Mouse (Mus musculus): ENCODE results near the gene Adcy7. TPM values are rescaled to one million over a fixed set of nuclear protein-coding genes. Genes with fewer than 3 reads are reported as not detected.

Gene Adcy7
- polyA plus RNA-seq, 1 experiment from 2014 or later, result 2.1 TPM

DNA sequence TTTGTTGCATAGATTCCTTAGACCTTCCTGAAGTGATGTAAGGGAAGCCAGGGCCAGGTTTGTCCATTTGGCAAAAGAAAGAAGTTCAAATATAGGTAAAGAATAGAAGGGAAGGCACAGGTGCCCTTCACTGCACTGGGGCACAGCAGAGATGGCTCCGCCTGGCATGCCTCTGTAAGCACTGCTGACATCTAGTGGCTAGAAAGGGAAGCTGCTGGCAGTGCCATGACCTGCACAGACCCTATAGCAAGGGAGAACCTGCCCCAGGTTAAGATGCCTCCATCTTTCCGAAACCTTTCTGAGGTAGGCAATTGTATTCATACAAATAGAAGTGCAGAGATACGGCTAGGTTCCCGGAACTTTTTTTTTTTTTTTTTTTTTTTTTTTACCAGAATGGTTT, 27.9 kb upstream of the Adcy7 start:
- no peak overlapping the region for H3K9ac ChIP-seq (replicated peaks; ENCODE audit: low read depth, low read length)
- peak; percentile 73; the same call in 1 of the 2 replicates for ATAC-seq
- no peak overlapping the region for H3K4me3 ChIP-seq (replicated peaks; ENCODE audit: low read length)
- H3K4me2 ChIP-seq (ENCODE audit: low read length), result no peak overlapping the region
- H3K4me1 ChIP-seq (replicated peaks; ENCODE audit: control insufficient read depth, insufficient read depth, low read length), result no peaks in the 10 kb centered on the region
- H3K36me3 ChIP-seq (ENCODE audit: control insufficient read depth, insufficient read depth), result peaks cover 7% of the 10 kb centered on the region; the same call in 1 of the 2 replicates
- no peaks in the 10 kb centered on the region for H3K27me3 ChIP-seq (replicated peaks; ENCODE audit: control insufficient read depth, insufficient read depth, low read length)
- H3K27ac ChIP-seq (ENCODE audit: low read length), result no peak overlapping the region
- 83% methylated on average over 4 of the region's 4 CpGs for WGBS
- no peaks in the 10 kb centered on the region for H3K9me3 ChIP-seq (ENCODE audit: control insufficient read depth, low read length)

DNA sequence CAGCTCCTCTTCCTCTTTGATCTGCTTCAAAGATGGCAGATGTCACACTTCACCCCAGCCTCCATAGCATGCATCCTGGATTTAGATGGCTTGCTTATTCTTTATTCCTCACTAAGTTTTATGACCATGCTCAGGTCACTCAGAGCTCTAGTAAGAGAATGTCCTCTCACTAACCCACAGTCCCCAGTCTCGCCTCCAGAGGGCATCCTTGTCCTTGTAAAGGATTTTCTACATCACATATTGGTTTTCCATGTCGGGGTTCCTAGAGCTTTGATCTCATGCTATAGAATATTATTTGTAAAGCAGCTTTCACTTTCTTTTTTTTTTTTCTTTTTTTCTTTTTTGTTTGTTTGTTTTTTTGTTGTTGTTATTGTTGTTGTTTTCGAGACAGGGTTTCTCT, 19.4 kb upstream of the Adcy7 start:
- WGBS, result 80% methylated on average over 3 of the region's 3 CpGs
- Histone ChIP-seq H3K4me2 (ENCODE audit: low read length) (no peak overlapping the region), H3K27me3 (replicated peaks; ENCODE audit: control insufficient read depth, insufficient read depth, low read length) (no peaks in the 10 kb centered on the region), H3K36me3 (ENCODE audit: control insufficient read depth, insufficient read depth) (peaks cover 10% of the 10 kb centered on the region), H3K27ac (ENCODE audit: low read length) (no peak overlapping the region), H3K9ac (replicated peaks; ENCODE audit: low read depth, low read length) (no peak overlapping the region), H3K9me3 (ENCODE audit: control insufficient read depth, low read length) (no peaks in the 10 kb centered on the region), H3K4me1 (replicated peaks; ENCODE audit: control insufficient read depth, insufficient read depth, low read length) (no peaks in the 10 kb centered on the region), H3K4me3 (replicated peaks; ENCODE audit: low read length) (no peak overlapping the region)
- ATAC-seq, result no peak

DNA sequence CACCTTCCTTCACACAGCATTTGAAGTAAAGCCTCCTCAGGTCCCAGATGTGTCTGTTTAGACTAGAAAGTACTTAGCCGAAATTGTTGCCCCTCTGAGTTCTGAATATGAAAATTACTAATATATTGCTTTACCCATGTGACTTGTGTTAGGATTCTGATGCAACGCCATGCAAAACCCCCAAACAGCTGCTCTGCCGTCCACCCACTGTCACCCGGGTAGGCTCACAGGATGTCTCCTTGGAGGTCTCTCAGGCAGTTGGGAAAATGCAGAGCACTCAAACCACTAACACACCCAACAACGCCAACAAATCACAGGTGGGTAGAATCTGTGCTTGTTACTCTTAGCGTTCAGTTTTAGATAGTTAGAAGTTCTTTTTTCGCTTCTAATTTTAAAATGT, 17.2 kb upstream of the Adcy7 start:
- Histone ChIP-seq H3K9me3 (ENCODE audit: control insufficient read depth, low read length) (no peaks in the 10 kb centered on the region), H3K27ac (ENCODE audit: low read length) (no peak overlapping the region), H3K4me1 (replicated peaks; ENCODE audit: control insufficient read depth, insufficient read depth, low read length) (no peaks in the 10 kb centered on the region), H3K9ac (replicated peaks; ENCODE audit: low read depth, low read length) (no peak overlapping the region), H3K4me2 (ENCODE audit: low read length) (no peak overlapping the region), H3K36me3 (ENCODE audit: control insufficient read depth, insufficient read depth) (peaks cover 10% of the 10 kb centered on the region), H3K4me3 (replicated peaks; ENCODE audit: low read length) (no peak overlapping the region), H3K27me3 (replicated peaks; ENCODE audit: control insufficient read depth, insufficient read depth, low read length) (no peaks in the 10 kb centered on the region)
- WGBS, result 87% methylated on average over 7 of the region's 7 CpGs
- no peak for ATAC-seq

DNA sequence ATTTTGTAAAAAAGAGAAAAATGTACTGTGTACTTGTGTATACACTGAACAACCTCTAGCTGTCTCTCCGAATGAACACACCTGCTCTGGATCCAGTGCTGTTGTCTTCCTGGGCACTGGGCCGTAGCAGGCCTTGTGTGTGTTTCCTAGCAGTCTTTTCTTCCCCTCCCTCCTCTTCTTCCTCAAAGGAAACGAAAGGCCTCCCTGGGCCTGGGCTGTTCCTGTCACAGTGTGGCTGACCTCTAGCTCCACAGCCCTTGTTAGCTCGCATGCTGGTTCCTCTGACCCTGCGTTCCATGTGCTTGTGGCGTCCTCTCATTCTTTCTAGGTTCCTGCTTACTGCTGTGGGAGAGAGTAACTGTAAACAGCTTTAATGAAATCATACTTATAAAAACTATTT, 14.2 kb upstream of the Adcy7 start:
- no peak overlapping the region for H3K27ac ChIP-seq (ENCODE audit: low read length)
- peaks cover 2% of the 10 kb centered on the region; the same call in 1 of the 2 replicates for H3K36me3 ChIP-seq (ENCODE audit: control insufficient read depth, insufficient read depth)
- no peaks in the 10 kb centered on the region for H3K4me1 ChIP-seq (replicated peaks; ENCODE audit: control insufficient read depth, insufficient read depth, low read length)
- no peak overlapping the region for H3K4me3 ChIP-seq (replicated peaks; ENCODE audit: low read length)
- H3K4me2 ChIP-seq (ENCODE audit: low read length), result no peak overlapping the region
- WGBS, result 53% methylated on average over 6 of the region's 6 CpGs
- no peak for ATAC-seq
- no peaks in the 10 kb centered on the region for H3K27me3 ChIP-seq (replicated peaks; ENCODE audit: control insufficient read depth, insufficient read depth, low read length)
- H3K9me3 ChIP-seq (ENCODE audit: control insufficient read depth, low read length), result no peaks in the 10 kb centered on the region
- H3K9ac ChIP-seq (replicated peaks; ENCODE audit: low read depth, low read length), result no peak overlapping the region

DNA sequence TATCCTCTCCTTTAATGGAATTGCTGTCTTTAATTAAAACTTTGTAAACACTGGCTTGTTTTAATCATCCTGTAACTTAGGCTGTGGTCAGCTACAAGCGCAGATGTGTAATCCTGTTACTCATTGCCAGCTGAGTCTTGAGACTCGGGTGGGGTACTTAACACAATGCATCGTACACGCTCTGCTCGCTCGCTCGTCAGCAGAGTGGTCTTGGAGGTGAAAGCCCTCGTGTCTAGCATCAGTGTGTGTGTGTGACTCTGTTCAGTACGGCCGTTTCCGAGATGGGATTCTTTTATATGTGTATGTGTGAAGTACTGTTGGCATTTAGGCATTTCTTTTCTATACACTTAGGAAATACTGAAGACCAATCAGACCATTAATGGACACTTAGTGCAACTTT, 13.7 kb upstream of the Adcy7 start:
- no peaks in the 10 kb centered on the region for H3K27me3 ChIP-seq (replicated peaks; ENCODE audit: control insufficient read depth, insufficient read depth, low read length)
- H3K4me1 ChIP-seq (replicated peaks; ENCODE audit: control insufficient read depth, insufficient read depth, low read length), result no peaks in the 10 kb centered on the region
- ATAC-seq, result no peak
- H3K9ac ChIP-seq (replicated peaks; ENCODE audit: low read depth, low read length), result no peak overlapping the region
- WGBS, result 66% methylated on average over 11 of the region's 11 CpGs
- peaks cover 2% of the 10 kb centered on the region; the same call in 1 of the 2 replicates for H3K36me3 ChIP-seq (ENCODE audit: control insufficient read depth, insufficient read depth)
- H3K4me2 ChIP-seq (ENCODE audit: low read length), result no peak overlapping the region
- no peak overlapping the region for H3K4me3 ChIP-seq (replicated peaks; ENCODE audit: low read length)
- H3K9me3 ChIP-seq (ENCODE audit: control insufficient read depth, low read length), result no peaks in the 10 kb centered on the region
- no peak overlapping the region for H3K27ac ChIP-seq (ENCODE audit: low read length)

DNA sequence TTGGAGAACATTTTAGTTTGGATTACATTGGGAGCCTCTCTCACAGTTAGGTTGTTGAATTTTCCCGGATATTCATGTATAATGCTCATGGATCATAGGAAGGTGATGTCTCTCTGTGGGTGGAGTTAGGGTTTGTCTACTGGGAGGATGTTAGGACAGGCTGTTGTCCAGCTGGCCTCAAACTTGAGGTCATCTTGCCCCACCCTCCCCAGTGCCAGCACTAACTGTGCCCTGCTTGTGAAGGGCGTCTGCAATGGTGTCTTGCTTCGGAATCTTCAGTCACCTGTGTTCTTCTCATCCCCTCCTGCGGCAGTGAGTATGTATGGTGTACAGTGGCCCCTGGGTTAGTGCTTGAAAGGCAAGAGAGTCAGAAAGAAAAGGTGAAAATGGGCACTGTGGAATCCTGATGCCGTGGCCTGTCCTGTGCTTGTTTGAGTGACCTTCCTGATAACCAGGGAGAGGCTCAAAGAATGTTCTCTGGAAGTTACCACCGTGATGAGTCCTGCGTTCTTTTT, 11.7 kb upstream of the Adcy7 start:
- 96% methylated on average over 7 of the region's 7 CpGs for WGBS
- no peak overlapping the region for H3K4me3 ChIP-seq (replicated peaks; ENCODE audit: low read length)
- H3K9ac ChIP-seq (replicated peaks; ENCODE audit: low read depth, low read length), result no peak overlapping the region
- no peak overlapping the region for H3K27ac ChIP-seq (ENCODE audit: low read length)
- H3K36me3 ChIP-seq (ENCODE audit: control insufficient read depth, insufficient read depth), result peaks cover 2% of the 10 kb centered on the region; the same call in 1 of the 2 replicates
- H3K9me3 ChIP-seq (ENCODE audit: control insufficient read depth, low read length), result no peaks in the 10 kb centered on the region
- H3K4me2 ChIP-seq (ENCODE audit: low read length), result no peak overlapping the region
- no peaks in the 10 kb centered on the region for H3K4me1 ChIP-seq (replicated peaks; ENCODE audit: control insufficient read depth, insufficient read depth, low read length)
- no peaks in the 10 kb centered on the region for H3K27me3 ChIP-seq (replicated peaks; ENCODE audit: control insufficient read depth, insufficient read depth, low read length)
- no peak for ATAC-seq

DNA sequence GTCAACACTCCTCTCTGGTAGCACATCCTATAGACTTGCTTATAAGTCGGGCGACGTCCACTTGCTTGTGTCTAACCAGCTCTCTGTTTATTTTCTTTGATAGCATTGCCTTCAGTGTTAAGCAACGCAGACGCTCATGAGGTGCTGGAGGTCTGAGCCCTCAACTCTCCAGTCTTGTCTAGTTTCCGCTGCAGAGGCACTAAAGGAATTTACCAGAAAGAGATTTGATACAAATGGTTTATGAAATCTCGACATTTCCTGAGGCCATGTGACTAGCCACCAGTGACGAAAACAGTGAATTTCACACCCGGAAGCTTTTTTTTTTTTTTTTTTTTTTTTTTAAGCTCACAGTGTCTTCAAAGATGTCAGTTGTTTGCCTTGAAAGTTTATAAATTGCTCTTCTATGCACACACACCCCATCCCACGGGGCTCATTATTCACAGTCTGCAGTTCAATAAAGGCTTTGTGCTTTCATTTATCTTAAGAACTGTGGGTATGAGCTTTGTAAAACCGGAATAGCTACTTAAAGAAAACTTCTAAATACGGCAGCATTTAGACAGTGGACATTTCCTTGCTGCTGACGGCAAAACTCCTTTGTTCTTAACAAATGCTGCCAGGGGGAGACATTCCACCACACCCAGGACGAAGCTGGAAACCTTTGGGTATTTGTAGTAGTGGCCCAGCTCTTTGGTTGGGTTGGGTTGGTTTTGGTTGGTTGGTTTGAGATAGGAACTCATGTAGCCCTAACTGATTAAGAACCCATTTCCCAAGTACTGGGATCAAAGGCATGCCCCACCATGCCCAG, 9.2 kb upstream of the Adcy7 start:
- Histone ChIP-seq H3K27me3 (replicated peaks; ENCODE audit: control insufficient read depth, insufficient read depth, low read length) (no peaks in the 10 kb centered on the region), H3K4me1 (replicated peaks; ENCODE audit: control insufficient read depth, insufficient read depth, low read length) (no peaks in the 10 kb centered on the region), H3K9me3 (ENCODE audit: control insufficient read depth, low read length) (no peaks in the 10 kb centered on the region), H3K4me2 (ENCODE audit: low read length) (no peak overlapping the region), H3K4me3 (replicated peaks; ENCODE audit: low read length) (no peak overlapping the region), H3K27ac (ENCODE audit: low read length) (no peak overlapping the region), H3K9ac (replicated peaks; ENCODE audit: low read depth, low read length) (no peak overlapping the region), H3K36me3 (ENCODE audit: control insufficient read depth, insufficient read depth) (no peaks in the 10 kb centered on the region; the same call in 1 of the 2 replicates)
- WGBS, result 47% methylated on average over 14 of the region's 14 CpGs
- ATAC-seq, result no peak

DNA sequence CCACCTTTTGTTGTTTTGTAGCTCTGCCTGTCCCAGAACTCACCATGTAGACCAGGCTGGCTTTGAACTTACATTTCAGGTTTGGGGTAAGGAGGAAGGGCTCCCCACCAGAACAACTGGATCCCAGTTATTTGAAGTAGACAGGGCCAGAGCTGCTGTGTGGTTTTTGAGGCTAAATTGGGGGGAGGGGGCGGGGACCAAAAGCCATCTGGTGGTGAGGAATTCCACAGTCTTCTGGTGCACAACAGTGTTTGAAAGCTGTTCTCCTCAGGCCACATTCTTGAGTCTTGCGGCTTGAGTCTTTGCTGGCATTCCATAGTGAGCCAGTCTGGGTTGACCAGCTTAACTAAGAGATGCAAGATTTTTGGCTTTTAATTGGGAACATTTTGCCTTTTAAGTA, 6.7 kb upstream of the Adcy7 start:
- H3K27me3 ChIP-seq (replicated peaks; ENCODE audit: control insufficient read depth, insufficient read depth, low read length), result no peaks in the 10 kb centered on the region
- H3K27ac ChIP-seq (ENCODE audit: low read length), result no peak overlapping the region
- H3K9me3 ChIP-seq (ENCODE audit: control insufficient read depth, low read length), result no peaks in the 10 kb centered on the region
- ATAC-seq, result no peak
- H3K4me2 ChIP-seq (ENCODE audit: low read length), result no peak overlapping the region
- no peak overlapping the region for H3K9ac ChIP-seq (replicated peaks; ENCODE audit: low read depth, low read length)
- H3K36me3 ChIP-seq (ENCODE audit: control insufficient read depth, insufficient read depth), result no peaks in the 10 kb centered on the region
- H3K4me3 ChIP-seq (replicated peaks; ENCODE audit: low read length), result no peak overlapping the region
- no peaks in the 10 kb centered on the region for H3K4me1 ChIP-seq (replicated peaks; ENCODE audit: control insufficient read depth, insufficient read depth, low read length)
- WGBS, result 17% methylated on average over 2 of the region's 2 CpGs

DNA sequence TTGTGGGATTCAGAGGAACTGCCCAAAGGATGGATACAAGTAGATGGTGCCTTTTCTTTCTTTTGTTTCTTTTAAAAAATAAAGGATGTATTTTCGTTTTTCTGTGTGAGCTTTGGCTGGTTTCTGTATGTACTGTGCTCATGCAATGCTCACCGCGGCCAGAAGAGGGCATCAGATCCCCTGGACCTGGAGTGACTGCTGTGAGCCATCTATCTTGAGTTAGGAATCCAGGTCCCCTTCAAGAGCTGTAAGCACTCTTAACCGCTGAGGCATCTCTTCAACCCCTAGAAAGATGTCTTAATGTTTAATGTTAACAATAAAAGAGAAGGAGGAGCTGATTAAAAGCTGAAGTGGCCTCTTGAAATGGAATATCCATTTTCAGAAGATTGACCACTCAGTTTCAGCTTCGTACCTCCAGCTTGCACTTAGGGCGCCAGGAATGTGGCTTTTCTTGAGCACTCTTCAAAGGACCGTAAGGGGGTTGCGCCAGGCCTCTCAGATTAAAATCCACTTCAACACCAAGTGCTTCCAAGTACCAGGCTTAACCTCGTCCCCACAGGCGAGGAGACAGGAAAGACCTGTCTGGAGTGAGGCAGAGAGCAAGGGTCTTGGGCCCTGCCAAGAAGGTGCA, 5.9 kb upstream of the Adcy7 start:
- Histone ChIP-seq H3K27ac (ENCODE audit: low read length) (no peak overlapping the region), H3K9ac (replicated peaks; ENCODE audit: low read depth, low read length) (no peak overlapping the region), H3K4me1 (replicated peaks; ENCODE audit: control insufficient read depth, insufficient read depth, low read length) (no peaks in the 10 kb centered on the region), H3K4me3 (replicated peaks; ENCODE audit: low read length) (no peak overlapping the region), H3K36me3 (ENCODE audit: control insufficient read depth, insufficient read depth) (no peaks in the 10 kb centered on the region), H3K9me3 (ENCODE audit: control insufficient read depth, low read length) (no peaks in the 10 kb centered on the region), H3K4me2 (ENCODE audit: low read length) (no peak overlapping the region), H3K27me3 (replicated peaks; ENCODE audit: control insufficient read depth, insufficient read depth, low read length) (no peaks in the 10 kb centered on the region)
- WGBS, result 47% methylated on average over 10 of the region's 10 CpGs
- no peak for ATAC-seq
